Mouse (Mus musculus) neural tube, embryonic 14.5 days (tissue): ENCODE results near the gene Gm3476. TPM values are rescaled to one million over a fixed set of nuclear protein-coding genes. Genes with fewer than 3 reads are reported as not detected.
"Not testable (repeated sequence)": the region's sequence is repeated elsewhere in the genome, so short reads cannot be mapped to it uniquely, and the experiment has no call there.

Experiments used
- ATAC-seq: fragments of 200-750 bp; cut with Nextera tagmentation; 2 replicates; pipeline ENCODE4 v1.8.0; 2017; ENCODE audit warnings: low read depth, mild to moderate bottlenecking, moderate TSS enrichment, moderate library complexity
- H3K27ac ChIP-seq: fragments of 300-500 bp; sonication (generic); 2 replicates; pipeline ENCODE4 v1.5.1; 2014; ENCODE audit warnings: low read depth, mild to moderate bottlenecking, control low read depth, low read length, moderate library complexity, mixed read lengths
- H3K27me3 ChIP-seq: fragments of 300-500 bp; sonication (generic); 2 replicates; pipeline ENCODE4 v1.6.1; 2014; ENCODE audit warnings: low read length; ENCODE audit not compliant: control insufficient read depth, insufficient read depth
- H3K36me3 ChIP-seq: fragments of 300-500 bp; sonication (generic); 2 replicates; pipeline ENCODE4 v1.6.1; 2014; ENCODE audit warnings: low read length, mixed read lengths; ENCODE audit not compliant: control insufficient read depth, insufficient read depth
- H3K4me1 ChIP-seq: fragments of 300-500 bp; sonication (generic); 2 replicates; pipeline ENCODE4 v1.6.1; 2014; ENCODE audit warnings: low read length; ENCODE audit not compliant: control insufficient read depth, insufficient read depth
- H3K4me2 ChIP-seq: fragments of 300-500 bp; sonication (generic); 2 replicates; pipeline ENCODE4 v1.6.1; 2014; ENCODE audit warnings: mild to moderate bottlenecking, low read depth, low read length, control low read depth
- H3K4me3 ChIP-seq: fragments of 300-500 bp; sonication (generic); 2 replicates; pipeline ENCODE4 v1.5.1; 2014; ENCODE audit warnings: low read depth, low read length, control low read depth, mixed read lengths
- H3K9ac ChIP-seq: fragments of 300-500 bp; sonication (generic); replicated peaks from 2 replicates; pipeline ENCODE4 v1.6.1; 2014; ENCODE audit warnings: low read depth, mild to moderate bottlenecking, control low read depth, low read length, mixed read lengths
- H3K9me3 ChIP-seq: fragments of 300-500 bp; sonication (generic); 2 replicates; pipeline ENCODE4 v1.6.1; 2016; ENCODE audit warnings: low read length; ENCODE audit not compliant: control insufficient read depth
- WGBS: fragments of 180-500 bp; shearing (Covaris S2); extraction: QIAGEN DNeasy Blood & Tissue Kit; methylation state at CpG from one replicate; pipeline ENCODE4 v1.1.7; 2014; 5-methylcytosine and 5-hydroxymethylcytosine counted together
- polyA plus RNA-seq: library from polyadenylated mRNA; unstranded; fragments of >200 nt; fragmentation: Nextera tagmentation; extraction: Ambion mirVana; gene quantifications from 2 replicates; pipeline ENCODE4 v1.2.1, GENCODE M21; 2014

Gene Gm3476
- polyA plus RNA-seq: not detected in 2 replicates

DNA sequence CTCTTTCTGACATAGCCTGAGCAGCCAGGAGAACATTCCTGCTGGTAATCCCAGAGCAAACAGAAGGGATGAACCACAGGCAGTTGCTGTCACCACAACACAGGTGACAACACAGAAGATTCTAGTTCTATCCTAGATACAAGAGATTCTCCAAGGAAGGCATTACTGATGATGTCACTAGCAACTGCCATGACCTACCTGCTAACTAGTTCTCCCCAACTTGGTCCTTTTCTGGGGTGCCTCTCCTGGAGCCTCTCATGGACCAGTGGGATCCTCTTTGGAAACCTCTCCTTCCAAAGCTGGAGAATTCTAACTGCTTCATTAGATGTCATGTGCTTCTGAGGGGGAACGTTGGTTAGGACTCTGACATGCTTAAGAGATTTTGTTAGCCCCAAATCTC lies at the start of gene Gm3476:
Gm3476 (minus strand) TSS at position 101 of the 400 bp plus-strand sequence.
- H3K9me3 ChIP-seq, H3K9ac ChIP-seq, H3K4me2 ChIP-seq, H3K4me3 ChIP-seq, ATAC-seq, H3K4me1 ChIP-seq, H3K36me3 ChIP-seq, H3K27me3 ChIP-seq, H3K27ac ChIP-seq: not testable (repeated sequence)
- no CpG with 5 or more reads among the region's 1 CpGs for WGBS

DNA sequence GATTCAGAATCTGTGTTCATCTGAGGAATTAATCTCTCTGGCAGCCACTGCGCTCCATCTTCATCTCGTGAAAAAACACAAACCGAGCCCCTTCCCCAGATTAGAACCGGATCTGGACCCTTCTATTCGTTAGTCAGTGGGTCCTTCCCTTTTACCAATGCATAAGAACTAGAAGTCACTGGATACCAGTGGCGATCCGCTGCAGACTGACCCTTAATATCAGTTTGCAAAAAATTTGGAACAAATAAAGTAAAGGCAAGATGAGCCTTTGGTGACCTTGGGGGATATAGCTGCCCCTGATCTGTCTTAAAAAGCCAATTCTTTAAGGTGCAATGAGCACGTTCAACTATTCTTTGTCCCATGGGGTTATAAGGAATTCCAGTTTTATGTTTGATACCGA lies 37.9 kb upstream of the Gm3476 start:
- 95% methylated on average over 3 of the region's 9 CpGs for WGBS
- not testable (repeated sequence) for H3K4me3 ChIP-seq, H3K27ac ChIP-seq, H3K9me3 ChIP-seq, H3K4me1 ChIP-seq, ATAC-seq, H3K4me2 ChIP-seq, H3K36me3 ChIP-seq, H3K9ac ChIP-seq, H3K27me3 ChIP-seq

DNA sequence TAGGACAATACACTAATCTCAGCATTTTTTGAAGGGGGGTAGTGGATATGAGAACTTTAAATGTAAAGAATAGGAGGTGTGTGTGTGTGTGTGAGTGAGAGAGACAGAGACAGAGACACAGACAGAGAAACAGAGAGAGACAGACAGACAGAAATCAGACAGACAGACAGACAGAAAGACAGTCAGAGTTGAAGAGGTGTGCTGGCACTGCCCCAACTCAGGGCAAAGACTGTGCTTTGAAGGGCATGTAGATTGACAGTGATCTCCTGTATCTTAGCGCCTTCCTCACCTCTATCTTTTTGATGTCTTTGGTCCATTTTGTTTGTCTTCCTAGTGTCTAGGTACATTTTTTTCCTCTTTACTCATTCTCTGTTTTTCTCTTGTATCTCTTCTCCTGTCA lies 35.5 kb upstream of the Gm3476 start:
- not testable (repeated sequence) for ATAC-seq, H3K27me3 ChIP-seq, H3K4me3 ChIP-seq, H3K4me1 ChIP-seq, H3K9me3 ChIP-seq, H3K36me3 ChIP-seq, H3K27ac ChIP-seq, H3K4me2 ChIP-seq, H3K9ac ChIP-seq
- WGBS: 80% methylated on average over 1 of the region's 1 CpGs

DNA sequence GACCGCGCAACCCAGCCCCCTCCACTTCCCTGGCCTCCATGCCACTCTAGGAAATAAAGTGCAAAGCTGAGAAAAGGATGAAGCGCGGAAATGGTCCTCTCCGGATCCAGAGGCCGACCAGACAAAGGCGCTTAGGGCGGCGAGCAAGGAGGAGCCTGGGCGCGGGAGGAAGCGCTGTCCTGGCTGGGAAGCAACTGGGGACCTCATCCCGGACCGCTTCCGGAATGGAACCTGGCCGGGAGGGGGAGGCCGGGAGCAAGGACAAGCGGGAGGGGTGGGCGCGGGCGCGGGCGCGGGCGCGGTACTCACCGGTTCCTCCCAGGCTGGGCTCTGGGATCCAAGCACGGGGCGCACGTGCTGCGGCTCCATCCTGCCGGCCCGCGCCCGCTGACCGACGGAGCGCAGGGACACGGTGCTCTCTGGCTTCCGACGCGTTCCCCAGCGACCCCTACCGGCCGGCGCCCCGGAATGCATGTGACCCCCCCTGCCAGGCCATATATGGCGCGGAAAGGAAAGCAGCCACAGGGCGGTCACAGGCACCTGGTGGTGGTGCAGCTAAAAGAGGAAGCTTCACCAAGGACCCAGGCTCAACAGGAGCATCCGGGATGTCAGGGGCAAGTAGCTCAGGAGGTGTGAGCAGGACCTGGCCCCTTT lies 17.2 kb downstream of the Gm3476 start, which contains the start of gene Gm3468:
Gm3468 (minus strand) TSS at position 394 of the 654 bp plus-strand sequence.
- H3K27me3 ChIP-seq, H3K27ac ChIP-seq, H3K9me3 ChIP-seq, H3K4me1 ChIP-seq, H3K36me3 ChIP-seq: not testable (repeated sequence)
- 0% methylated on average over 33 of the region's 51 CpGs for WGBS
- peak within 1 kb of the TSS; percentile 37 for H3K4me2 ChIP-seq
- peak; percentile 97 for ATAC-seq
- H3K9ac ChIP-seq: peak within 1 kb of the TSS; percentile 28; the same call in 1 of the 2 replicates
- peak within 1 kb of the TSS; percentile 30 for H3K4me3 ChIP-seq

DNA sequence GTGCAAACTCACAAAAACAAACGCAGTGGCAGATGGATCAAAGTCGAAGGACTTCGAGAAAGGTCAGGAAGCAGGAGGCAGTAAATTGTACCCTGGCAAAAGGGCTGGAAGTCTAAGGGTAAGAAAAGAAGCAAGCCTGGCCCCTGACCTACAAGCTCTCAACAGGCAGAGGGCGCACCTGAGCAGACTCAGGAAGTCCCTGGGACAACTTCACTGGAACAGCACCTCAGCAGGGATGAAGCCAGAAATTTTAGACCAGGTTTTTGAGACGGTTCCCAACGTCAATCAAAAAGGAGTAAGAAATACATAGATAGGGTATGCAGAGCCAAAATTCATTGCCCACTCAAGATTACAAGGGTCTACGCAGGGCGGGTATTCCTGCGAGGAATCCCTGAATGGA lies 18.1 kb downstream of the Gm3476 start:
- not testable (repeated sequence) for H3K9me3 ChIP-seq, H3K27ac ChIP-seq, H3K36me3 ChIP-seq, ATAC-seq, H3K9ac ChIP-seq, H3K27me3 ChIP-seq, H3K4me1 ChIP-seq
- WGBS: 10% methylated on average over 8 of the region's 9 CpGs
- Histone ChIP-seq H3K4me3 (peak overlapping the region; percentile 30), H3K4me2 (peak overlapping the region; percentile 37)

DNA sequence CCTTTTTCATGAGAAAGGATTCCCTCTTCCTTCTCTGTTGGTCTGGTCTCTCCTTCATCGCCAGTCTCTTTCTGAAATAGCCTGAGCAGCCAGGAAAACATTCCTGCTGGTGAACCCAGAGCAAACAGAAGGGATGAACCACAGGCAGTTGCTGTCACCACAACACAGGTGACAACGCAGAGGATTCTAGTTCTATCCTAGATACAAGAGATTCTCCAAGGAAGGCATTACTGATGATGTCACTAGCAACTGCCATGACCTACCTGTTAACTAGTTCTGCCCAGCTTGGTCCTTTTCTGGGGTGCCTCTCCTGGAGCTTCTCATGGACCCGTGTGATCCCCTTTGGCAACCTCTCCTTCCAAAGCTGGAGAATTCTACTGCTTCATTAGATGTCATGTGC lies 31.8 kb downstream of the Gm3476 start, which contains the start of gene Gm8206:
Gm8206 (minus strand) TSS at position 101 of the 400 bp plus-strand sequence.
- not testable (repeated sequence) for H3K4me1 ChIP-seq, H3K4me2 ChIP-seq, H3K9me3 ChIP-seq, H3K27me3 ChIP-seq, ATAC-seq, H3K9ac ChIP-seq, H3K4me3 ChIP-seq, H3K27ac ChIP-seq, H3K36me3 ChIP-seq
- WGBS: 78% methylated on average over 2 of the region's 3 CpGs

DNA sequence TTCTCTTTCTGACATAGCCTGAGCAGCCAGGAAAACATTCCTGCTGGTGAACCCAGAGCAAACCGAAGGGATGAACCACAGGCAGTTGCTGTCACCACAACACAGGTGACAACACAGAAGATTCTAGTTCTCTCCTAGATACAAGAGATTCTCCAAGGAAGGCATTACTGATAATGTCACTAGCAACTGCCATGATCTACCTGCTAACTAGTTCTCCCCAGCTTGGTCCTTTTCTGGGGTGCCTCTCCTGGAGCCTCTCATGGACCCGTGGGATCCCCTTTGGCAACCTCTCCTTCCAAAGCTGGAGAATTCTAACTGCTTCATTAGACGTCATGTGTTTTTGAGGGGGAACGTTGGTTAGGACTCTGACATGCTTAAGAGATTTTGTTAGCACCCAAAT lies 67.4 kb downstream of the Gm3476 start, which contains the start of gene Gm6337:
Gm6337 (minus strand) TSS at position 101 of the 400 bp plus-strand sequence.
- not testable (repeated sequence) for ATAC-seq, H3K4me3 ChIP-seq, H3K4me2 ChIP-seq, H3K36me3 ChIP-seq, H3K9ac ChIP-seq, H3K9me3 ChIP-seq, H3K4me1 ChIP-seq, H3K27ac ChIP-seq, H3K27me3 ChIP-seq
- WGBS: 80% methylated on average over 3 of the region's 4 CpGs

Other genes starting within 250 kb of the Gm3476 start
- gene Gm8237, start 245.4 kb downstream of the Gm3476 start, polyA plus RNA-seq: 0.88 and 1.8 TPM in 2 replicates
- gene Gm3248, start 164.1 kb downstream of the Gm3476 start, polyA plus RNA-seq: 3.6 and 4.9 TPM in 2 replicates
- gene Gm3453, start 146.7 kb downstream of the Gm3476 start, polyA plus RNA-seq: not detected in 2 replicates
- not detected in 2 replicates for gene Gm6337, start 67.5 kb downstream of the Gm3476 start, polyA plus RNA-seq
- 4.9 and 8.7 TPM in 2 replicates for gene Gm8206, start 31.9 kb downstream of the Gm3476 start, polyA plus RNA-seq
- gene Gm3468, start 17.1 kb downstream of the Gm3476 start, polyA plus RNA-seq: 6.5 and 7.2 TPM in 2 replicates
- gene Gm21560, start 93.5 kb upstream of the Gm3476 start, polyA plus RNA-seq: not detected in 2 replicates
- gene Gm3411, start 161.4 kb upstream of the Gm3476 start, polyA plus RNA-seq: 7.2 and 12.4 TPM in 2 replicates
- gene Gm21103, start 179.0 kb upstream of the Gm3476 start, polyA plus RNA-seq: not detected in 2 replicates
- gene Gm3618, start 217.9 kb upstream of the Gm3476 start, polyA plus RNA-seq: not detected in 2 replicates